Comparison of ENCODE assay signal across 26 mouse cellular contexts in the genomic region with DNA sequence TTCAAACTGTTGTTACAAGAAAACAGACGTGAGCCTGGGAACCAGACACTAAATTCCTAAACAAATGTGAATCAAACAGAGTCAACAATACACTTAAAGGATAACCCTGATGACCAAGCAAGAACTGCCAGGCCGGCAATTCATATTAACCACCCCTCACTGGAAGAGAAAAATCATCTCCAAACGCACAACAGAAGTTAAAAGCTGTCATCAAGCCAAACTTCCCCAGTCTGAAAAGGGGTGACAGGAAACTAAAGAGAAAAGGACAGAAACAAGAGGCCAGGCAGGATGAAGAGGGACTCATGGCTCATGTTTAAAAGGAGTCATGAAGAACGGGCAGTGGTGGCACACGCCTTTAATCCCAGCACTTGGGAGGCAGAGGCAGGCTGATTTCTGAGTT. TPM values are rescaled to one million over a fixed set of nuclear protein-coding genes. Genes with fewer than 3 reads are reported as not detected.
DNase-seq lines count a peak whose midpoint lies in the region; ATAC-seq and TF ChIP-seq lines count a peak whose summit lies in the region.
"Had no signal": no experiment of that assay in that cellular context is flagged by ENCODE, and none has a peak within 500 bp of the region (broad histone marks: within the 10 kb centered on the region; RNA-seq: fewer than 3 reads in every experiment).

No protein-coding gene starts in this region.

- H3K4me1 ChIP-seq in kidney, adult 2 months (ENCODE audit: control insufficient read depth, insufficient read depth, low read length) = peaks cover 22% of the 10 kb centered on the region
- H3K4me1 ChIP-seq in liver, embryonic 14.5 days (replicated peaks; ENCODE audit: control insufficient read depth in 2 of 2, insufficient read depth in 2 of 2, low read length in 1 of 2) = peaks cover 78 to 79% of the 10 kb centered on the region in 2 experiments

- peak overlapping the region; percentile 68 for H3K27ac ChIP-seq in gastrocnemius, adult 2 months
- peak overlapping the region; percentile 20; the same call in 1 of the 2 replicates for H3K27ac ChIP-seq in kidney, adult 2 months (ENCODE audit: insufficient read depth, low read depth, low read length)
- H3K27ac ChIP-seq in liver, embryonic 14.5 days = peak overlapping the region; percentile 12
- H3K27ac ChIP-seq: forebrain, embryonic 10.5 days; hindbrain, embryonic 12.5 days; limb, embryonic 13.5 days; neural tube, embryonic 15.5 days had no signal

- no peak for TF ChIP-seq POLR2A in kidney, adult 2 months (IDR thresholded peaks at IDR 0.05; ENCODE audit: low read depth, low read length)

- H3K4me2 ChIP-seq in liver, embryonic 14.5 days (ENCODE audit: low read depth) = no peak overlapping the region; the same call in 1 of the 2 replicates
- H3K4me2 ChIP-seq: hindbrain, embryonic 12.5 days; limb, embryonic 13.5 days; lung, embryonic 14.5 days; neural tube, embryonic 15.5 days had no signal

- TF ChIP-seq EP300 in liver, embryonic 14.5 days (IDR thresholded peaks at IDR 0.05; ENCODE audit: low read depth) = no peak

- intact Hi-C loops in gastrocnemius, adult 2 months (cut with DNase I) = no loop called here

- 42% methylated on average over 5 of the region's 5 CpGs for WGBS in kidney, adult 2 months
- 45% methylated on average over 5 of the region's 5 CpGs for WGBS in liver, embryonic 14.5 days (ENCODE audit: insufficient replicate concordance)

- no peak overlapping the region for H3K9ac ChIP-seq in liver, embryonic 14.5 days (replicated peaks)
- H3K9ac ChIP-seq: hindbrain, embryonic 12.5 days; limb, embryonic 13.5 days; lung, embryonic 14.5 days; neural tube, embryonic 15.5 days had no signal

- H3K9me3 ChIP-seq in liver, embryonic 14.5 days (ENCODE audit: control insufficient read depth, low read length) = no peaks in the 10 kb centered on the region
- H3K9me3 ChIP-seq: forebrain, embryonic 10.5 days; hindbrain, embryonic 12.5 days; limb, embryonic 13.5 days; neural tube, embryonic 15.5 days had no signal

- DNase-seq in gastrocnemius, adult 2 months = no peak
- DNase-seq in gastrocnemius, adult 18-20 months (ENCODE audit: low spot score) = no peak
- DNase-seq in kidney, adult 2 months = no peak
- DNase-seq in kidney, postnatal 36 days = no peak
- no peak for DNase-seq in liver, embryonic 14.5 days (ENCODE audit: low read depth in 3 of 3, low spot score in 3 of 3)
- no peak for DNase-seq in adrenal gland, adult (ENCODE audit: inconsistent age in 2 of 2, low spot score in 1 of 2)
- no peak for DNase-seq in cerebellum, postnatal 4 days (ENCODE audit: low spot score in 2 of 2)
- DNase-seq: adrenal gland, adult 2 months; cerebellum, adult 11 months; cerebellum, adult 9-11 months; gastrocnemius, postnatal 25 days; heart, postnatal 14 days; kidney, adult 9 months; kidney, postnatal 25 days; layer of hippocampus, adult 9-11 months; lung, embryonic 14.5 days; lung, postnatal 4 days; thymus, postnatal 25 days had no signal

- no peak overlapping the region for H3K4me3 ChIP-seq in gastrocnemius, adult 2 months
- no peak overlapping the region for H3K4me3 ChIP-seq in kidney, adult 2 months (ENCODE audit: insufficient read depth, low read depth, low read length)
- H3K4me3 ChIP-seq in liver, embryonic 14.5 days (ENCODE audit: insufficient read depth in 1 of 2, low read depth in 2 of 2, low read length in 2 of 2) = no peak overlapping the region
- H3K4me3 ChIP-seq: forebrain, embryonic 10.5 days; hindbrain, embryonic 12.5 days; limb, embryonic 13.5 days; myocyte; neural tube, embryonic 15.5 days had no signal

- no peaks in the 10 kb centered on the region for H3K36me3 ChIP-seq in kidney, adult 2 months (ENCODE audit: control insufficient read depth, insufficient read depth, low read length)
- no peaks in the 10 kb centered on the region; the same call in none of the 2 replicates for H3K36me3 ChIP-seq in liver, embryonic 14.5 days (replicated peaks; ENCODE audit: control insufficient read depth, insufficient read depth, low read depth)
- H3K36me3 ChIP-seq: hindbrain, embryonic 12.5 days; limb, embryonic 13.5 days; neural tube, embryonic 15.5 days had no signal

- no peak for TF ChIP-seq CTCF in gastrocnemius, adult 2 months (IDR thresholded peaks at IDR 0.05)
- no peak for TF ChIP-seq CTCF in kidney, adult 2 months (conservative IDR thresholded peaks at IDR 0.05; ENCODE audit: insufficient read depth, insufficient read length, low read depth, low read length)
- no peak for TF ChIP-seq CTCF in liver, embryonic 14.5 days (IDR thresholded peaks at IDR 0.05; ENCODE audit: low read depth)

- peak; percentile 29 for ATAC-seq in CD4-positive, CD25-positive, alpha-beta regulatory T cell, adult 4 months
- no peak for ATAC-seq in liver, embryonic 14.5 days (ENCODE audit: insufficient read depth)
- ATAC-seq: forebrain, embryonic 16.5 days; midbrain, embryonic 16.5 days had no signal

- no peaks in the 10 kb centered on the region for H3K27me3 ChIP-seq in kidney, adult 2 months (replicated peaks; ENCODE audit: control insufficient read depth, insufficient read depth, low read length)
- no peaks in the 10 kb centered on the region for H3K27me3 ChIP-seq in liver, embryonic 14.5 days (ENCODE audit: control insufficient read depth, insufficient read depth, low read length)
- H3K27me3 ChIP-seq: hindbrain, embryonic 12.5 days; limb, embryonic 13.5 days; neural tube, embryonic 15.5 days had no signal

RNA-seq across cellular contexts. Expression of a gene that starts 17.7 kb away (rescaled TPM):
- 10 to 100 TPM; 24.1 to 37.5 TPM for total RNA-seq in gastrocnemius, adult 2 months (2021)
- 10 to 100 TPM; 29.1 to 32.1 TPM for total RNA-seq in gastrocnemius, adult 18-20 months (2021)
- 18.9 and 19.0 TPM in 2 replicates for polyA plus RNA-seq in kidney, adult 2 months (2012; rRNA removed)
- polyA plus RNA-seq in CD4-positive, CD25-positive, alpha-beta regulatory T cell, adult 4 months (2017; shearing (Covaris generic)) = 10 to 100 TPM; 11.1 to 14.8 TPM
- polyA plus RNA-seq in liver, embryonic 14.5 days (2012; rRNA removed) = 13.6 and 14.9 TPM in 2 replicates
- 10.6 and 11.2 TPM in 2 replicates for polyA plus RNA-seq in liver, embryonic 14.5 days (2014; fragmentation: Nextera tagmentation; extraction: Ambion mirVana)

Comparison
In these comparisons a context has a peak if more than half of its experiments do, and no peak if none do; other contexts are left out.
1. H3K27ac ChIP-seq: peak in every context shown above with its lines; median percentile 68 in gastrocnemius, adult 2 months; 20 in kidney, adult 2 months; 12 in liver, embryonic 14.5 days.